Comparison of ENCODE assay signal across 23 mouse cellular contexts in genomic region chr16:57101174-57101573, GRCm38 (mm10). TPM values are rescaled to one million over a fixed set of nuclear protein-coding genes. Genes with fewer than 3 reads are reported as not detected.
A peak's percentile ranks its signal among the peaks of the same experiment; 100 is the strongest.
DNase-seq lines count a peak whose midpoint lies in the region; ATAC-seq lines count a peak whose summit lies in the region.
"Had no signal": no experiment of that assay in that cellular context is flagged by ENCODE, and none has a peak within 500 bp of the region (broad histone marks: within the 10 kb centered on the region; RNA-seq: fewer than 3 reads in every experiment).

No protein-coding gene starts in this region.

- H3K4me2 ChIP-seq in kidney, embryonic 16.5 days (replicated peaks; ENCODE audit: low read depth, low read length), result no peak overlapping the region
- H3K4me2 ChIP-seq: embryonic facial prominence, embryonic 12.5 days; forebrain, embryonic 15.5 days; heart, embryonic 11.5 days; heart, embryonic 15.5 days had no signal

- WGBS in kidney, embryonic 16.5 days, result 93% methylated on average over 1 of the region's 1 CpGs

- H3K36me3 ChIP-seq in kidney, embryonic 16.5 days (ENCODE audit: insufficient read depth, low read length), result no peaks in the 10 kb centered on the region
- H3K36me3 ChIP-seq: embryonic facial prominence, embryonic 12.5 days; forebrain, embryonic 15.5 days; G1E; heart, embryonic 15.5 days had no signal

- peak; percentile 36 for DNase-seq in kidney, adult 11 months
- DNase-seq in kidney, postnatal 10 days, result no peak
- peak; percentile 88 for DNase-seq in kidney, adult 9 months
- peak; percentile 32 to 70 for DNase-seq in kidney, postnatal 36 days
- DNase-seq in right cerebral cortex, postnatal 14 days, result no peak
- no peak for DNase-seq in frontal cortex, postnatal 36 days (ENCODE audit: low spot score in 2 of 2)
- DNase-seq: adrenal gland, postnatal 10 days; B cell, adult 2 months; cerebellum, adult 11-12 months; cerebellum, adult 9-10 months; cerebellum, postnatal 25 days; gastrocnemius, postnatal 10 days; heart, adult 2 months; heart, postnatal 14 days had no signal

- H3K4me3 ChIP-seq in kidney, embryonic 16.5 days (ENCODE audit: low read length), result no peak overlapping the region
- H3K4me3 ChIP-seq: embryonic facial prominence, embryonic 12.5 days; forebrain, embryonic 15.5 days; heart, adult 2 months; heart, embryonic 15.5 days had no signal

- no peaks in the 10 kb centered on the region for H3K27me3 ChIP-seq in kidney, embryonic 16.5 days (ENCODE audit: insufficient read depth, low read length)
- H3K27me3 ChIP-seq: embryonic facial prominence, embryonic 12.5 days; forebrain, embryonic 15.5 days; heart, embryonic 15.5 days had no signal

- no peak overlapping the region for H3K27ac ChIP-seq in kidney, embryonic 16.5 days (ENCODE audit: low read length)
- H3K27ac ChIP-seq: embryonic facial prominence, embryonic 12.5 days; forebrain, embryonic 15.5 days; heart, adult 2 months; heart, embryonic 15.5 days had no signal

- H3K4me1 ChIP-seq in kidney, embryonic 16.5 days (ENCODE audit: insufficient read depth, low read length), result no peaks in the 10 kb centered on the region
- H3K4me1 ChIP-seq: embryonic facial prominence, embryonic 12.5 days; forebrain, embryonic 15.5 days; heart, embryonic 15.5 days had no signal

- H3K9me3 ChIP-seq in kidney, embryonic 16.5 days (ENCODE audit: low read length), result no peaks in the 10 kb centered on the region
- H3K9me3 ChIP-seq: embryonic facial prominence, embryonic 12.5 days; forebrain, embryonic 15.5 days; G1E; heart, embryonic 15.5 days had no signal

- H3K9ac ChIP-seq in kidney, embryonic 16.5 days (replicated peaks; ENCODE audit: low read length), result no peak overlapping the region
- H3K9ac ChIP-seq: embryonic facial prominence, embryonic 12.5 days; forebrain, embryonic 15.5 days; heart, embryonic 15.5 days had no signal

- ATAC-seq in kidney, embryonic 16.5 days (ENCODE audit: low FRiP score, low TSS enrichment), result no peak
- ATAC-seq: CD4-positive, CD25-positive, alpha-beta regulatory T cell, adult 4 months; forebrain, embryonic 15.5 days had no signal

RNA-seq across cellular contexts. Expression of gene Tomm70a, which starts 20.3 kb away (rescaled TPM):
- 39.2 and 44.4 TPM in 2 replicates for polyA plus RNA-seq in kidney, embryonic 16.5 days (2015; fragmentation: Nextera tagmentation; extraction: Ambion mirVana)

RNA-seq across cellular contexts. Expression of gene Tmem45a2, which starts 30.0 kb away (rescaled TPM):
- polyA plus RNA-seq in kidney, embryonic 16.5 days (2015; fragmentation: Nextera tagmentation; extraction: Ambion mirVana), result 0.09 and 0.13 TPM in 2 replicates
- polyA plus RNA-seq: CD4-positive, CD25-positive, alpha-beta regulatory T cell, adult 4 months; forebrain, embryonic 11.5 days; forebrain, embryonic 15.5 days; G1E; gonadal fat pad, adult 2 months; heart, adult 2 months; heart, embryonic 11.5 days had no signal

Comparison
In these comparisons a context has a peak if more than half of its experiments do, and no peak if none do; other contexts are left out.
1. DNase-seq: peak in kidney, adult 11 months (single experiment), kidney, adult 9 months (single experiment) and kidney, postnatal 36 days (2 of 2); none in kidney, postnatal 10 days (single experiment), right cerebral cortex, postnatal 14 days (single experiment) and frontal cortex, postnatal 36 days (0 of 2).